Mouse (Mus musculus) cerebellum, adult 2 months (tissue): Measurements from ENCODE around the gene Skint6.

ENCODE experiments used
- CTCF ChIP-seq: fragments of 200-500 bp; IDR thresholded peaks from 2 replicates; pipeline ENCODE4 v1.5.1; 2011; ENCODE audit warnings: low read depth, mild to moderate bottlenecking, control low read depth, low read length, moderate library complexity, borderline replicate concordance; ENCODE audit not compliant: insufficient read depth
- POLR2A ChIP-seq: fragments of 200-500 bp; IDR thresholded peaks from 2 replicates; pipeline ENCODE4 v1.6.1; 2011; ENCODE audit warnings: low read length, control low read depth, borderline replicate concordance; ENCODE audit not compliant: insufficient read depth

DNA sequence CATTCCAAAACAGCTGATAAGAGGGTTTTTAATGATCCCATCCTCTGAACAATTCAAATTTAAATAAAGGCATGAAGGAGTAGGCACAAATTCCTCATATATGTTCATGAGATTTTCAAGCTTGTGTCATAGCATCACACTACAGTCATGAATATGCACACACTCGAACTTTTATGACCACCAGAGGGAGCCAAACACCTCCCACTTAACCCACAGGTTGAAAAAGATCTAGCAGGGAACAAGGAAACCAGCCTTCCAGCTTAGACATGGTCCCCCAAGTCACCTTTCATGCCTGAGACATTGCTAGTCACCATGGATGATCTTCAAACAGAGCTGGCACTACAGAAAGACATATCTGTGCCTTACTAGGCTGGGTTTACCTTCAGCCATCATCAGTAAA is 496.1 kb downstream of the Skint6 start:
- TF ChIP-seq CTCF (no peak), POLR2A (no peak)
